Mouse (Mus musculus) thymus, postnatal 10 days (tissue): ENCODE data around the gene Csn3.

Experiments
- DNase-seq, 2 experiments: peaks; one replicate each; pipeline ENCODE4 v3.0.0; 2021; ENCODE audit warnings: low spot score in 2 of 2

The Csn3 gene

GRCm38 (mm10) chr5:87925372-87925771 lies at the start of gene Csn3:
Gene Csn3 (plus strand): TSS chr5:87925579.
- no peak for DNase-seq

GRCm38 (mm10) chr5:87884729-87885128 lies 40.6 kb upstream of the Csn3 start, which contains the start of gene Odam:
Gene Odam (plus strand): TSS chr5:87885029.
- DNase-seq, result no peak

GRCm38 (mm10) chr5:87931603-87932002 lies 6.2 kb downstream of the Csn3 start:
- no peak for DNase-seq

GRCm38 (mm10) chr5:87940752-87941151 lies 15.4 kb downstream of the Csn3 start:
- no peak for DNase-seq

GRCm38 (mm10) chr5:87942515-87942914 lies 17.1 kb downstream of the Csn3 start:
- no peak for DNase-seq

GRCm38 (mm10) chr5:87951836-87952235 lies 26.5 kb downstream of the Csn3 start:
- no peak for DNase-seq

- no peak for DNase-seq
These were observed 43.8 kb downstream of the Csn3 start, which contains the start of the genes 2310003L06Rik and Gm28434 for GRCm38 (mm10) chr5:87969201-87969600. Gene 2310003L06Rik (plus strand): TSS chr5:87969459. Gene Gm28434 (plus strand): TSS chr5:87969517.

GRCm38 (mm10) chr5:87979139-87979538 lies 53.8 kb downstream of the Csn3 start, which contains the start of gene Cabs1:
Gene Cabs1 (plus strand): TSS chr5:87979439.
- DNase-seq, result no peak
